Mouse (Mus musculus) limb, embryonic 14.5 days (tissue): ENCODE measurements around the gene Ankmy2. TPM values are rescaled to one million over a fixed set of nuclear protein-coding genes. Genes with fewer than 3 reads are reported as not detected.
A peak's percentile ranks its signal among the peaks of the same experiment; 100 is the strongest.

Source experiments
- ATAC-seq: fragments of 200-750 bp; cut with Nextera tagmentation; 2 replicates; pipeline ENCODE4 v1.8.0; 2017; ENCODE audit warnings: low read depth, moderate number of reproducible peaks, moderate TSS enrichment; ENCODE audit not compliant: low FRiP score
- DNase-seq: peaks from one replicate; pipeline ENCODE4 v3.0.0-alpha.2; 2015; ENCODE audit warnings: low spot score
- H3K27ac ChIP-seq: fragments of 300-500 bp; sonication (generic); replicated peaks from 2 replicates; pipeline ENCODE4 v1.5.1; 2014; ENCODE audit warnings: low read depth, mild to moderate bottlenecking, low read length, moderate library complexity, mixed read lengths
- H3K27me3 ChIP-seq: fragments of 300-500 bp; sonication (generic); 2 replicates; pipeline ENCODE4 v1.6.1; 2014; ENCODE audit warnings: low read length, mixed read lengths; ENCODE audit not compliant: control insufficient read depth, insufficient read depth
- H3K36me3 ChIP-seq: fragments of 300-500 bp; sonication (generic); 2 replicates; pipeline ENCODE4 v1.6.1; 2014; ENCODE audit warnings: mild to moderate bottlenecking, low read length, moderate library complexity, mixed read lengths; ENCODE audit not compliant: control insufficient read depth, insufficient read depth
- H3K4me1 ChIP-seq: fragments of 300-500 bp; sonication (generic); 2 replicates; pipeline ENCODE4 v1.6.1; 2014; ENCODE audit warnings: antibody characterized with exemption, low read length, mixed read lengths; ENCODE audit not compliant: control insufficient read depth, insufficient read depth
- H3K4me2 ChIP-seq: fragments of 300-500 bp; sonication (generic); replicated peaks from 2 replicates; pipeline ENCODE4 v1.6.1; 2014; ENCODE audit warnings: low read depth, mild to moderate bottlenecking, low read length, moderate library complexity; ENCODE audit not compliant: severe bottlenecking
- H3K4me3 ChIP-seq: fragments of 300-500 bp; sonication (generic); replicated peaks from 2 replicates; pipeline ENCODE4 v1.5.1; 2014; ENCODE audit warnings: low read length
- H3K9ac ChIP-seq: fragments of 300-500 bp; sonication (generic); 2 replicates; pipeline ENCODE4 v1.6.1; 2014; ENCODE audit warnings: mild to moderate bottlenecking, low read depth, low read length, moderate library complexity; ENCODE audit not compliant: severe bottlenecking
- H3K9me3 ChIP-seq: fragments of 300-500 bp; sonication (generic); 2 replicates; pipeline ENCODE4 v1.6.1; 2016; ENCODE audit warnings: low read length; ENCODE audit not compliant: control insufficient read depth
- POLR2A ChIP-seq: fragments of 200-500 bp; IDR thresholded peaks from 2 replicates; pipeline ENCODE4 v1.8.0; 2012; ENCODE audit warnings: inconsistent platforms, mild to moderate bottlenecking, moderate library complexity, borderline replicate concordance; ENCODE audit not compliant: insufficient read depth, insufficient read length; ENCODE audit errors: extremely low read depth
- WGBS: fragments of 180-500 bp; shearing (Covaris S2); extraction: QIAGEN DNeasy Blood & Tissue Kit; methylation state at CpG from one replicate; pipeline ENCODE4 v1.1.7; 2014; 5-methylcytosine and 5-hydroxymethylcytosine counted together
- polyA plus RNA-seq, 2 experiments: library from polyadenylated mRNA; depleted of rRNA in 1 of 2; stranded (reverse) in 1 of 2; unstranded in 1 of 2; fragments of >200 nt; fragmentation: Nextera tagmentation in 1 of 2; extraction: Ambion mirVana in 1 of 2; gene quantifications; 2 replicates each; pipeline versions ENCODE4 v1.2.1 to v1.2.3; 2012 to 2014

Ankmy2 gene
- polyA plus RNA-seq, 2 experiments: 21.8 to 33.8 TPM

- Histone ChIP-seq H3K4me3 (no peak overlapping the region), H3K4me2 (no peak overlapping the region), H3K27ac (no peak overlapping the region), H3K36me3 (no peaks in the 10 kb centered on the region), H3K4me1 (no peaks in the 10 kb centered on the region), H3K9ac (no peak overlapping the region), H3K27me3 (no peaks in the 10 kb centered on the region), H3K9me3 (no peaks in the 10 kb centered on the region)
- TF ChIP-seq POLR2A: no peak
- ATAC-seq: no peak
- peak; percentile 89 for DNase-seq
- 0% methylated on average over 1 of the region's 1 CpGs for WGBS
Measured at GRCm38 (mm10) chr12:36215149-36215480, 58.2 kb downstream of the Ankmy2 start.

GRCm38 (mm10) chr12:36216230-36216629 lies 59.3 kb downstream of the Ankmy2 start:
- Histone ChIP-seq H3K4me3 (no peak overlapping the region), H3K27ac (no peak overlapping the region), H3K27me3 (no peaks in the 10 kb centered on the region), H3K9ac (no peak overlapping the region), H3K4me2 (no peak overlapping the region), H3K4me1 (no peaks in the 10 kb centered on the region), H3K36me3 (no peaks in the 10 kb centered on the region), H3K9me3 (no peaks in the 10 kb centered on the region)
- WGBS: 72% methylated on average over 4 of the region's 4 CpGs
- DNase-seq (no peak), ATAC-seq (no peak)
- TF ChIP-seq POLR2A: no peak

- 72% methylated on average over 10 of the region's 10 CpGs for WGBS
- no peak overlapping the region for H3K27ac ChIP-seq
- no peak overlapping the region for H3K4me2 ChIP-seq
- H3K4me1 ChIP-seq: no peaks in the 10 kb centered on the region
- H3K9ac ChIP-seq: no peak overlapping the region
- H3K9me3 ChIP-seq: no peaks in the 10 kb centered on the region
- H3K36me3 ChIP-seq: no peaks in the 10 kb centered on the region
- H3K4me3 ChIP-seq: no peak overlapping the region
- TF ChIP-seq POLR2A: no peak
- DNase-seq (no peak), ATAC-seq (no peak)
- no peaks in the 10 kb centered on the region for H3K27me3 ChIP-seq
Measured at GRCm38 (mm10) chr12:36216905-36217304, 60.0 kb downstream of the Ankmy2 start.

- WGBS: 69% methylated on average over 4 of the region's 4 CpGs
- Histone ChIP-seq H3K27me3 (no peaks in the 10 kb centered on the region), H3K4me1 (no peaks in the 10 kb centered on the region), H3K36me3 (no peaks in the 10 kb centered on the region), H3K4me3 (no peak overlapping the region), H3K4me2 (no peak overlapping the region), H3K27ac (no peak overlapping the region), H3K9me3 (no peaks in the 10 kb centered on the region), H3K9ac (no peak overlapping the region)
- no peak for ATAC-seq
- TF ChIP-seq POLR2A: no peak
- DNase-seq: no peak
Measured at GRCm38 (mm10) chr12:36224392-36224791, 67.5 kb downstream of the Ankmy2 start.

- no peak overlapping the region for H3K9ac ChIP-seq
- H3K4me3 ChIP-seq: no peak overlapping the region
- H3K27me3 ChIP-seq: no peaks in the 10 kb centered on the region
- WGBS: 80% methylated on average over 2 of the region's 2 CpGs
- H3K27ac ChIP-seq: no peak overlapping the region
- H3K9me3 ChIP-seq: no peaks in the 10 kb centered on the region
- no peaks in the 10 kb centered on the region for H3K36me3 ChIP-seq
- DNase-seq (no peak), ATAC-seq (no peak)
- TF ChIP-seq POLR2A: no peak
- H3K4me2 ChIP-seq: no peak overlapping the region
- no peaks in the 10 kb centered on the region for H3K4me1 ChIP-seq
Measured at GRCm38 (mm10) chr12:36231386-36231785, 74.5 kb downstream of the Ankmy2 start.

- H3K4me1 ChIP-seq: no peaks in the 10 kb centered on the region
- H3K27ac ChIP-seq: no peak overlapping the region
- no peaks in the 10 kb centered on the region for H3K9me3 ChIP-seq
- no peak for TF ChIP-seq POLR2A
- ATAC-seq (no peak), DNase-seq (no peak)
- H3K4me3 ChIP-seq: no peak overlapping the region
- no peak overlapping the region for H3K9ac ChIP-seq
- no peaks in the 10 kb centered on the region for H3K36me3 ChIP-seq
- WGBS: 89% methylated on average over 3 of the region's 3 CpGs
- H3K4me2 ChIP-seq: no peak overlapping the region
- H3K27me3 ChIP-seq: no peaks in the 10 kb centered on the region
Measured at GRCm38 (mm10) chr12:36241171-36241570, 84.3 kb downstream of the Ankmy2 start.

Other genes starting within 250 kb of the Ankmy2 start
- gene Agr3, start 231.5 kb upstream of the Ankmy2 start, polyA plus RNA-seq (2012; rRNA removed): not detected in 2 replicates
- gene Agr3, start 231.5 kb upstream of the Ankmy2 start, polyA plus RNA-seq (2014; fragmentation: Nextera tagmentation; extraction: Ambion mirVana): not detected in 2 replicates
- gene Agr2, start 164.2 kb upstream of the Ankmy2 start, polyA plus RNA-seq (2012; rRNA removed): 0.29 and 0.38 TPM in 2 replicates
- 0.33 TPM in 1 of 2 replicates, not detected in the other for gene Agr2, start 164.2 kb upstream of the Ankmy2 start, polyA plus RNA-seq (2014; fragmentation: Nextera tagmentation; extraction: Ambion mirVana)
- 34.2 and 40.4 TPM in 2 replicates for gene Tspan13, start 114.6 kb upstream of the Ankmy2 start, polyA plus RNA-seq (2012; rRNA removed)
- 37.5 and 38.3 TPM in 2 replicates for gene Tspan13, start 114.6 kb upstream of the Ankmy2 start, polyA plus RNA-seq (2014; fragmentation: Nextera tagmentation; extraction: Ambion mirVana)
- gene Bzw2, start 966 bp downstream of the Ankmy2 start, polyA plus RNA-seq (2012; rRNA removed): 81.1 and 112 TPM in 2 replicates
- 183 and 204 TPM in 2 replicates for gene Bzw2, start 966 bp downstream of the Ankmy2 start, polyA plus RNA-seq (2014; fragmentation: Nextera tagmentation; extraction: Ambion mirVana)
- gene Lrrc72, start 96.3 kb downstream of the Ankmy2 start, polyA plus RNA-seq (2012; rRNA removed): not detected in 2 replicates
- gene Lrrc72, start 96.3 kb downstream of the Ankmy2 start, polyA plus RNA-seq (2014; fragmentation: Nextera tagmentation; extraction: Ambion mirVana): 0.30 TPM in 1 of 2 replicates, not detected in the other
- 36.1 and 39.5 TPM in 2 replicates for gene Sostdc1, start 157.0 kb downstream of the Ankmy2 start, polyA plus RNA-seq (2012; rRNA removed)
- 63.8 and 69.7 TPM in 2 replicates for gene Sostdc1, start 157.0 kb downstream of the Ankmy2 start, polyA plus RNA-seq (2014; fragmentation: Nextera tagmentation; extraction: Ambion mirVana)
- gene Ispd, start 224.3 kb downstream of the Ankmy2 start, polyA plus RNA-seq (2012; rRNA removed): 2.7 and 3.0 TPM in 2 replicates
- 9.6 and 10.9 TPM in 2 replicates for gene Ispd, start 224.3 kb downstream of the Ankmy2 start, polyA plus RNA-seq (2014; fragmentation: Nextera tagmentation; extraction: Ambion mirVana)
- gene D630036H23Rik, start 225.1 kb downstream of the Ankmy2 start, polyA plus RNA-seq (2012; rRNA removed): 0.99 and 1.3 TPM in 2 replicates
- gene D630036H23Rik, start 225.1 kb downstream of the Ankmy2 start, polyA plus RNA-seq (2014; fragmentation: Nextera tagmentation; extraction: Ambion mirVana): 1.6 and 2.2 TPM in 2 replicates